Mouse (Mus musculus) lung, postnatal 14 days (tissue): Measurements from ENCODE around the gene Zswim4.

Experiments used
- DNase-seq: peaks from one replicate; pipeline ENCODE4 v3.0.0; 2021

Zswim4 gene

DNA sequence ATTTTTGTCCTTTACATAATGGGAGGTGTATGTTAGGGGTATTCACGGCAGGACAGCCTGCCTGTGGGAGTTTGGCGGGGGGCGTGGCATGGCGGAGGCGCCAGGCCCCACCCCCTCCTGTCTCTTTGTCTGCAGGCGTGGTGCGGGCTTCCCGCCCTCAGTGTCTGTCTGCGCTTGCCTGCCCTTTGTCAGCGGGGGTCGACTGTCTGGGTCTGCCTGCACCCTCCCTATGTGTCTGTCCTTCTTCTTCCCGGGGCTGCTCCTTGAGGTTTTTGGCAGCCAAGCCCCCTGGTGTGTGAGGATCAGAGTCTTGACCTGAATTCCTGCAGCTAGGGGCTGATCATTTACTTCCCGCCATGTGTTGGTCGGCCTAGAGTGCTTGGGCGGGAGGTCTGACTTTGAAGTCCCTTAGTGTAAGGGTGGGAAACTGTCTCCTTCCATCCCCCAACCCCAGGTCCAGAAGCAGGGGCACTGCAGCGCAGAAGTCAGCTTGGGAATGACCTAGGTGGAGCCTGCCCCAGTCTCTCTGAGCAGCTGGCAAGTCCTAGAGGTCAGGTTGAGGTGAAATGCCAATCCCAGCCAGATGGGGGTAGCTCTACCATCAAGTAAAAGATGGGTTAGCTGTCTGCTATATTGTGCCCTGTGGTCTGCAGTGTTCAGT lies 56.2 kb downstream of the Zswim4 start:
- DNase-seq: peak; percentile 54

- no peak for DNase-seq
These were observed 56.9 kb downstream of the Zswim4 start for GRCm38 (mm10) chr8:84179946-84180345.

GRCm38 (mm10) chr8:84178592-84178991 lies 58.3 kb downstream of the Zswim4 start:
- DNase-seq: no peak

DNA sequence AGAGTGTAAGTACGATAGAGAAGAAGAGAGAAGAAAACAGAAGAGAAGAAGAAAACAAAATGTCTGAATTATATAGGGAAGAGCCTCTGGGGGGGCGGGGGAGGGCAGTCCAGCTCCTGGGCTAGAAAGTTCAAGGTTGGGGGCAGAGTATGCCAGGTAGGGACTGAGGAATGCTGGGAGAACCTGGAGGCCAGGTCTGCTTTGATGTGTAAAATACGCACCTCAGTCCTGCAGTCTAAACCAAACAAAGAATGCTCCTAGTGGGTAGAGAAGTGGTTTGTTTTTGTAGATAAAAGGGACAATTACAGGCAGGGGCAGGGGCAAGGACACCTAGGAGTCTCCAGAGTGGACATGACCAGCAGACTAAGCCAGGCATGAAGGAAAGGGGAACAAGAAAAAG lies 59.5 kb downstream of the Zswim4 start:
- no peak for DNase-seq

GRCm38 (mm10) chr8:84176560-84176959 lies 60.3 kb downstream of the Zswim4 start:
- no peak for DNase-seq

- peak; percentile 19 for DNase-seq
These were observed 63.0 kb downstream of the Zswim4 start for GRCm38 (mm10) chr8:84173861-84174260.

GRCm38 (mm10) chr8:84170096-84170495 lies 66.8 kb downstream of the Zswim4 start:
- DNase-seq: no peak

- no peak for DNase-seq
These were observed 69.2 kb downstream of the Zswim4 start for GRCm38 (mm10) chr8:84167696-84168095.
